1 mouse cellular context compared by ENCODE assay signal in genomic region chr6:39526797-39527196, GRCm38 (mm10).
TF ChIP-seq lines count a peak whose summit lies in the region.

No protein-coding gene starts in this region.

TF ChIP-seq in CH12.LX, 34 proteins besides CTCF, POLR2A, EP300 and RAD21 (continued from another document):
- TF ChIP-seq JUND (conservative IDR thresholded peaks at IDR 0.05; ENCODE audit: low read depth, low read length), result no peak
- no peak for TF ChIP-seq TCF12 (IDR thresholded peaks at IDR 0.05; ENCODE audit: low read depth, low read length)
- TF ChIP-seq HCFC1 (IDR thresholded peaks at IDR 0.05; ENCODE audit: low read depth, low read length), result no peak
- TF ChIP-seq NELFE (IDR thresholded peaks at IDR 0.05; ENCODE audit: low read depth, low read length), result no peak
- no peak for TF ChIP-seq UBTF (IDR thresholded peaks at IDR 0.05; ENCODE audit: low read depth, low read length)
- TF ChIP-seq SMC3 (IDR thresholded peaks at IDR 0.05; ENCODE audit: low read depth, low read length), result no peak
- no peak for TF ChIP-seq NRF1 (IDR thresholded peaks at IDR 0.05; ENCODE audit: low read depth, low read length)
- no peak for TF ChIP-seq IRF4 (IDR thresholded peaks at IDR 0.05; ENCODE audit: low read depth, low read length)
- peak; percentile 93 for TF ChIP-seq BHLHE40 (IDR thresholded peaks at IDR 0.05; ENCODE audit: low read depth, low read length)
- peak; percentile 81 for TF ChIP-seq USF2 (conservative IDR thresholded peaks at IDR 0.05; ENCODE audit: low read depth, low read length)
- TF ChIP-seq RCOR1 (conservative IDR thresholded peaks at IDR 0.05; ENCODE audit: low read depth, low read length), result no peak
- TF ChIP-seq MYC (IDR thresholded peaks at IDR 0.05; ENCODE audit: low read depth, low read length), result no peak
- no peak for TF ChIP-seq CHD2 (IDR thresholded peaks at IDR 0.05; ENCODE audit: low read length)
- TF ChIP-seq JUN (IDR thresholded peaks at IDR 0.05; ENCODE audit: insufficient read depth, low read depth, low read length), result no peak
- peak; percentile 54; the same call in 1 of the 2 replicates for TF ChIP-seq TBP (conservative IDR thresholded peaks at IDR 0.05; ENCODE audit: low read depth, low read length)
- no peak for TF ChIP-seq ZMIZ1 (IDR thresholded peaks at IDR 0.05; ENCODE audit: low read depth, low read length)
- TF ChIP-seq ETS1 (conservative IDR thresholded peaks at IDR 0.05; ENCODE audit: low read depth, low read length), result no peak; the same call in 1 of the 2 replicates
- peak; percentile 91 for TF ChIP-seq MXI1 (IDR thresholded peaks at IDR 0.05; ENCODE audit: low read depth, low read length)
- peak; percentile 67; the same call in 1 of the 2 replicates for TF ChIP-seq ELF1 (IDR thresholded peaks at IDR 0.05; ENCODE audit: low read depth, low read length)
- TF ChIP-seq MEF2A (IDR thresholded peaks at IDR 0.05; ENCODE audit: borderline replicate concordance, low read depth, low read length), result no peak
- TF ChIP-seq ZKSCAN1 (IDR thresholded peaks at IDR 0.05; ENCODE audit: borderline replicate concordance, low read depth, low read length), result no peak
- peak; percentile 77 for TF ChIP-seq MAX (IDR thresholded peaks at IDR 0.05; ENCODE audit: low read length)
- no peak for TF ChIP-seq ZC3H11A (IDR thresholded peaks at IDR 0.05; ENCODE audit: low read depth, low read length)
- no peak for TF ChIP-seq ZNF384 (IDR thresholded peaks at IDR 0.05; ENCODE audit: low read depth, low read length)
- peak; percentile 48; the same call in 1 of the 2 replicates for TF ChIP-seq SIN3A (IDR thresholded peaks at IDR 0.05; ENCODE audit: low read length)
